In the genomic region with DNA sequence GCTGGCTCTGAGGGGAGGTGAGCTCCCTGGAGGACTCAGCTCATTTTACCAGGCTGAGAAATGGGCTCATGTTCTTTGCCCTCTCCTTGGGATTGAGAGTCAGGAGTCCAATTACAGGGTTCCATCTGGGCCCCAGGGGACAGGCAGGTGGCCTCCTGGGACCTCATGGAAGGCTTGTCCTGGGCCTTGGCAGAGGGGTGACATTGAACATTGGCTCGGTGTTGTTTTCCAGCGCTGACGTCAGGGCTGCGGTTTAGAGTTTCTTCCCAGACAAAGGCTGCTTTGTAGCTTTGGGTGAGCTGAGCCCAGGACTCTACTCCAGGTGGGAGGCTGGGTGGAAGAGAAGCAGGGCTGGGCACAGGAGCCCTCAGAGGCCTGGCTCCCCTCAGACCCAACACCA, we compare ENCODE assay signal across 14 mouse cellular contexts. TPM values are rescaled to one million over a fixed set of nuclear protein-coding genes. Genes with fewer than 3 reads are reported as not detected.
DNase-seq lines count a peak whose midpoint lies in the region; ATAC-seq and TF ChIP-seq lines count a peak whose summit lies in the region.
"Had no signal": no experiment of that assay in that cellular context is flagged by ENCODE, and none has a peak within 500 bp of the region (broad histone marks: within the 10 kb centered on the region; RNA-seq: fewer than 3 reads in every experiment).

No protein-coding gene starts in this region.

- no peak for TF ChIP-seq EP300 in lung, postnatal 0 days (IDR thresholded peaks at IDR 0.05)

- H3K9me3 ChIP-seq in lung, embryonic 16.5 days (ENCODE audit: control insufficient read depth, low read length) = no peaks in the 10 kb centered on the region
- H3K9me3 ChIP-seq in lung, postnatal 0 days (ENCODE audit: low read length) = no peaks in the 10 kb centered on the region
- H3K9me3 ChIP-seq in limb, embryonic 13.5 days = no peaks in the 10 kb centered on the region
- H3K9me3 ChIP-seq in midbrain, embryonic 11.5 days (ENCODE audit: control insufficient read depth, low read length) = no peaks in the 10 kb centered on the region

- 68% methylated on average over 4 of the region's 4 CpGs for WGBS in lung, embryonic 16.5 days
- WGBS in lung, postnatal 0 days = 72% methylated on average over 4 of the region's 4 CpGs
- 60% methylated on average over 4 of the region's 4 CpGs for WGBS in limb, embryonic 13.5 days
- 86% methylated on average over 4 of the region's 4 CpGs for WGBS in midbrain, embryonic 11.5 days

- no peak for TF ChIP-seq CTCF in lung, postnatal 0 days (IDR thresholded peaks at IDR 0.05)

- no peak overlapping the region for H3K4me3 ChIP-seq in lung, embryonic 16.5 days (ENCODE audit: low read length)
- H3K4me3 ChIP-seq in lung, postnatal 0 days (ENCODE audit: low read depth, low read length) = no peak overlapping the region
- H3K4me3 ChIP-seq in limb, embryonic 13.5 days = no peak overlapping the region
- H3K4me3 ChIP-seq in midbrain, embryonic 11.5 days (ENCODE audit: low read depth, low read length) = no peak overlapping the region

- H3K4me2 ChIP-seq in lung, embryonic 16.5 days (ENCODE audit: low read depth, low read length) = no peak overlapping the region
- H3K4me2 ChIP-seq in lung, postnatal 0 days (replicated peaks; ENCODE audit: low read depth, low read length) = no peak overlapping the region
- H3K4me2 ChIP-seq in limb, embryonic 13.5 days (replicated peaks) = no peak overlapping the region
- H3K4me2 ChIP-seq in midbrain, embryonic 11.5 days = no peak overlapping the region

- DNase-seq in adrenal gland, adult 2 months = peak; percentile 73
- DNase-seq in adrenal gland, adult 8-10 months = no peak
- peak; percentile 41 for DNase-seq in heart, postnatal 4 days
- DNase-seq in heart, postnatal 10 days = no peak
- DNase-seq in lung, postnatal 0 days (ENCODE audit: low spot score) = no peak
- no peak for DNase-seq in midbrain, embryonic 11.5 days (ENCODE audit: low spot score, missing footprints)
- DNase-seq: forebrain, postnatal 0 days; lung, adult 2 months had no signal

- ATAC-seq in lung, embryonic 16.5 days (ENCODE audit: low read depth) = no peak
- no peak for ATAC-seq in lung, postnatal 0 days
- ATAC-seq in limb, embryonic 13.5 days (ENCODE audit: low FRiP score, low read depth) = 0 out of 2 replicates have a peak, but pooled peaks have one; percentile 33
- no peak for ATAC-seq in midbrain, embryonic 11.5 days (ENCODE audit: low FRiP score)
- ATAC-seq: forebrain, postnatal 0 days; hindbrain, postnatal 0 days had no signal

- peaks cover 47% of the 10 kb centered on the region for H3K4me1 ChIP-seq in lung, embryonic 16.5 days (replicated peaks; ENCODE audit: control insufficient read depth, insufficient read depth, low read length)
- peaks cover 9% of the 10 kb centered on the region; the same call in 1 of the 2 replicates for H3K4me1 ChIP-seq in lung, postnatal 0 days (ENCODE audit: insufficient read depth, low read depth, low read length)
- H3K4me1 ChIP-seq in limb, embryonic 13.5 days = peaks cover 45% of the 10 kb centered on the region
- peaks cover 10% of the 10 kb centered on the region for H3K4me1 ChIP-seq in midbrain, embryonic 11.5 days (ENCODE audit: control insufficient read depth, insufficient read depth, low read length)

- no peaks in the 10 kb centered on the region for H3K36me3 ChIP-seq in lung, embryonic 16.5 days (ENCODE audit: control insufficient read depth, insufficient read depth, low read length)
- no peaks in the 10 kb centered on the region for H3K36me3 ChIP-seq in lung, postnatal 0 days (ENCODE audit: insufficient read depth, low read length)
- no peaks in the 10 kb centered on the region for H3K36me3 ChIP-seq in limb, embryonic 13.5 days
- no peaks in the 10 kb centered on the region for H3K36me3 ChIP-seq in midbrain, embryonic 11.5 days (ENCODE audit: control insufficient read depth, insufficient read depth, low read length)

- no peak overlapping the region for H3K9ac ChIP-seq in lung, embryonic 16.5 days (ENCODE audit: low read length)
- no peak overlapping the region for H3K9ac ChIP-seq in lung, postnatal 0 days (replicated peaks; ENCODE audit: low read depth)
- no peak overlapping the region for H3K9ac ChIP-seq in limb, embryonic 13.5 days
- no peak overlapping the region for H3K9ac ChIP-seq in midbrain, embryonic 11.5 days (ENCODE audit: low read length)
- H3K9ac ChIP-seq: forebrain, postnatal 0 days had no signal

- no peaks in the 10 kb centered on the region for H3K27me3 ChIP-seq in lung, embryonic 16.5 days (ENCODE audit: control insufficient read depth, insufficient read depth, low read depth, low read length)
- no peaks in the 10 kb centered on the region for H3K27me3 ChIP-seq in lung, postnatal 0 days (replicated peaks; ENCODE audit: insufficient read depth, low read length)
- H3K27me3 ChIP-seq in limb, embryonic 13.5 days = no peaks in the 10 kb centered on the region
- H3K27me3 ChIP-seq in midbrain, embryonic 11.5 days (ENCODE audit: control insufficient read depth, insufficient read depth, low read length) = no peaks in the 10 kb centered on the region

- intact Hi-C loops in heart, postnatal 10 days (cut with DNase I) = no loop called here

- H3K27ac ChIP-seq in lung, embryonic 16.5 days (ENCODE audit: low read length) = peak overlapping the region; percentile 34; the same call in 1 of the 2 replicates
- no peak overlapping the region for H3K27ac ChIP-seq in lung, postnatal 0 days (ENCODE audit: low read length)
- no peak overlapping the region; the same call in 1 of the 2 replicates for H3K27ac ChIP-seq in limb, embryonic 13.5 days
- no peak overlapping the region for H3K27ac ChIP-seq in midbrain, embryonic 11.5 days (ENCODE audit: low read depth, low read length)
- H3K27ac ChIP-seq: hindbrain, postnatal 0 days had no signal

RNA-seq across cellular contexts. Expression of gene Gm21969, which starts 15.2 kb away (rescaled TPM):
- total RNA-seq in adrenal gland, adult 2 months (2021) = under 1 TPM in 1 of 2 experiments, not detected in 1; 0.09 TPM
- polyA plus RNA-seq in adrenal gland, adult 2 months (2012; rRNA removed) = 0.03 and 0.10 TPM in 2 replicates
- total RNA-seq in adrenal gland, adult 8-10 months (2022) = under 1 TPM in 2 of 4 experiments, not detected in 2; 0.09 to 0.25 TPM
- not detected for total RNA-seq in heart, postnatal 4 days (2021)
- not detected for total RNA-seq in heart, postnatal 10 days (2021)
- 0.05 TPM in 1 of 2 replicates, not detected in the other for polyA plus RNA-seq in lung, embryonic 16.5 days (2015; fragmentation: Nextera tagmentation; extraction: Ambion mirVana)
- polyA plus RNA-seq in lung, postnatal 0 days (2015; fragmentation: Nextera tagmentation; extraction: Ambion mirVana) = not detected in 2 replicates
- polyA plus RNA-seq in limb, embryonic 13.5 days (2015; fragmentation: Nextera tagmentation; extraction: Ambion mirVana) = not detected in 2 replicates
- polyA plus RNA-seq in midbrain, embryonic 11.5 days (2014; fragmentation: Nextera tagmentation; extraction: Ambion mirVana) = not detected in 2 replicates
- total RNA-seq: forebrain, postnatal 0 days; hindbrain, postnatal 0 days; layer of hippocampus, adult 18-20 months; left cerebral cortex, postnatal 25 days had no signal
- polyA plus RNA-seq: forebrain, postnatal 0 days; hindbrain, postnatal 0 days; lung, adult 2 months; neural tube, embryonic 14.5 days had no signal

RNA-seq across cellular contexts. Expression of gene Aldh4a1, which starts 34.9 kb away (rescaled TPM):
- total RNA-seq in adrenal gland, adult 2 months (2021) = 100 to 1,000 TPM in 1 of 2 experiments, 10 to 100 TPM in 1; 77.6 to 145 TPM
- 221 and 280 TPM in 2 replicates for polyA plus RNA-seq in adrenal gland, adult 2 months (2012; rRNA removed)
- total RNA-seq in adrenal gland, adult 8-10 months (2022) = 100 to 1,000 TPM in 2 of 4 experiments, 10 to 100 TPM in 2; 62.6 to 149 (median 97.9) TPM
- 10 to 100 TPM; 15.1 to 15.4 TPM for total RNA-seq in heart, postnatal 4 days (2021)
- total RNA-seq in heart, postnatal 10 days (2021) = 10 to 100 TPM; 15.6 to 15.7 TPM
- polyA plus RNA-seq in lung, embryonic 16.5 days (2015; fragmentation: Nextera tagmentation; extraction: Ambion mirVana) = 25.5 and 30.7 TPM in 2 replicates
- 13.4 and 19.7 TPM in 2 replicates for polyA plus RNA-seq in lung, postnatal 0 days (2015; fragmentation: Nextera tagmentation; extraction: Ambion mirVana)
- polyA plus RNA-seq in limb, embryonic 13.5 days (2015; fragmentation: Nextera tagmentation; extraction: Ambion mirVana) = 24.7 and 25.9 TPM in 2 replicates
- 9.9 and 11.2 TPM in 2 replicates for polyA plus RNA-seq in midbrain, embryonic 11.5 days (2014; fragmentation: Nextera tagmentation; extraction: Ambion mirVana)

RNA-seq across cellular contexts. Expression of gene Iffo2, which starts 57.4 kb away (rescaled TPM):
- total RNA-seq in adrenal gland, adult 2 months (2021) = 10 to 100 TPM; 11.5 to 13.2 TPM
- polyA plus RNA-seq in adrenal gland, adult 2 months (2012; rRNA removed) = 6.3 and 6.4 TPM in 2 replicates
- 10 to 100 TPM; 10.7 to 13.3 (median 12.0) TPM for total RNA-seq in adrenal gland, adult 8-10 months (2022)
- 10 to 100 TPM; 14.2 to 14.6 TPM for total RNA-seq in heart, postnatal 4 days (2021)
- 10 to 100 TPM; 11.5 to 13.0 TPM for total RNA-seq in heart, postnatal 10 days (2021)
- polyA plus RNA-seq in lung, embryonic 16.5 days (2015; fragmentation: Nextera tagmentation; extraction: Ambion mirVana) = 2.9 and 3.7 TPM in 2 replicates
- 4.7 and 6.2 TPM in 2 replicates for polyA plus RNA-seq in lung, postnatal 0 days (2015; fragmentation: Nextera tagmentation; extraction: Ambion mirVana)
- 4.4 and 4.6 TPM in 2 replicates for polyA plus RNA-seq in limb, embryonic 13.5 days (2015; fragmentation: Nextera tagmentation; extraction: Ambion mirVana)
- polyA plus RNA-seq in midbrain, embryonic 11.5 days (2014; fragmentation: Nextera tagmentation; extraction: Ambion mirVana) = 1.8 and 3.3 TPM in 2 replicates

Comparison
In these comparisons a context has a peak if more than half of its experiments do, and no peak if none do; other contexts are left out.
1. DNase-seq: peak in adrenal gland, adult 2 months (single experiment) and heart, postnatal 4 days (single experiment); none in adrenal gland, adult 8-10 months (single experiment), heart, postnatal 10 days (0 of 2), lung, postnatal 0 days (single experiment) and midbrain, embryonic 11.5 days (single experiment).